8 mouse cellular contexts compared by ENCODE assay signal in the genomic region with DNA sequence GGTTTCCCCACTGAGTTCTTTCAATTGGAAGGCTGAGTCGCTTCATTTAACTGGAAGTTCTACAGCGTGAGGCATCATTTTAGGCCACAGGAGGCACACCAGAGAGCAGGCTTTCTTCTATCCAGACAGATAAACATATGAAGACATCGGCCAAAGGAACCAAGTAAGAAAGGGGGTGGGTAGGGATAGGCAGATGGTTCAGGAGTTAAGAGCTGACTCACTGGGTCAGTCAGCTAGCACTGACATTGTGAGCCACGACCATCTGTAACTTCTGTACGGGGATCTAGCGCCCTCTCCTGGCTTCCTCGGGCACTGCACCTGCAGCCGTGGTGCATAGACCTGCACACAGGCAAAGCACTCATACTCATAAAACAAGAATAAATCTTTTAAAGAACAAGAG. TPM values are rescaled to one million over a fixed set of nuclear protein-coding genes. Genes with fewer than 3 reads are reported as not detected.
DNase-seq lines count a peak whose midpoint lies in the region; ATAC-seq lines count a peak whose summit lies in the region.

No protein-coding gene starts in this region.

- no peak overlapping the region for H3K4me2 ChIP-seq in midbrain, embryonic 16.5 days (ENCODE audit: low read length)
- H3K4me2 ChIP-seq in liver, embryonic 11.5 days = no peak overlapping the region

- no peaks in the 10 kb centered on the region for H3K9me3 ChIP-seq in midbrain, embryonic 10.5 days (replicated peaks)
- H3K9me3 ChIP-seq in midbrain, embryonic 16.5 days (replicated peaks; ENCODE audit: control insufficient read depth, low read length, poor library complexity, severe bottlenecking) = no peaks in the 10 kb centered on the region
- H3K9me3 ChIP-seq in liver, embryonic 11.5 days (ENCODE audit: control insufficient read depth, low read length) = no peaks in the 10 kb centered on the region

- DNase-seq in midbrain, embryonic 10.5 days (ENCODE audit: low spot score) = peak; percentile 51
- peak; percentile 89 for DNase-seq in ZHBTc4 (ENCODE audit: low read depth, low spot score)
- DNase-seq in embryo, embryonic 10 days (ENCODE audit: low spot score) = peak; percentile 67
- no peak for DNase-seq in liver, embryonic 11.5 days (ENCODE audit: low spot score)
- DNase-seq in right cerebral cortex, adult 2 months (ENCODE audit: low spot score in 2 of 2) = peak; percentile 81 to 85
- DNase-seq in urinary bladder, postnatal 25 days (ENCODE audit: low spot score) = no peak

- no peaks in the 10 kb centered on the region for H3K27me3 ChIP-seq in midbrain, embryonic 10.5 days (ENCODE audit: low read depth, poor library complexity, severe bottlenecking)
- H3K27me3 ChIP-seq in midbrain, embryonic 16.5 days (ENCODE audit: control insufficient read depth, insufficient read depth, low read depth, low read length) = no peaks in the 10 kb centered on the region
- H3K27me3 ChIP-seq in liver, embryonic 11.5 days (replicated peaks; ENCODE audit: control insufficient read depth, insufficient read depth, low read length) = no peaks in the 10 kb centered on the region

- H3K9ac ChIP-seq in midbrain, embryonic 16.5 days (ENCODE audit: low read depth, low read length) = no peak overlapping the region
- no peak overlapping the region for H3K9ac ChIP-seq in liver, embryonic 11.5 days (ENCODE audit: low read depth, low read length)

- peaks cover 48% of the 10 kb centered on the region for H3K36me3 ChIP-seq in midbrain, embryonic 10.5 days
- H3K36me3 ChIP-seq in midbrain, embryonic 16.5 days (ENCODE audit: control insufficient read depth, insufficient read depth, low read length) = no peaks in the 10 kb centered on the region
- no peaks in the 10 kb centered on the region for H3K36me3 ChIP-seq in liver, embryonic 11.5 days (ENCODE audit: control insufficient read depth, insufficient read depth, low read length)

- 52% methylated on average over 8 of the region's 8 CpGs for whole genome bisulfite sequencing in midbrain, embryonic 10.5 days
- WGBS in midbrain, embryonic 16.5 days = 45% methylated on average over 8 of the region's 8 CpGs
- 53% methylated on average over 8 of the region's 8 CpGs for WGBS in liver, embryonic 11.5 days

- no peak for ATAC-seq in midbrain, embryonic 16.5 days
- peak; percentile 73 for ATAC-seq in inflammation-experienced regulatory T-cells, adult 6 months
- ATAC-seq in liver, embryonic 11.5 days (replicated peaks; ENCODE audit: low FRiP score) = peak; percentile 63

- H3K27ac ChIP-seq in midbrain, embryonic 10.5 days (replicated peaks) = 0 out of 2 replicates have a peak overlapping the region, but pooled peaks have one; percentile 39
- H3K27ac ChIP-seq in midbrain, embryonic 16.5 days (ENCODE audit: low read length) = no peak overlapping the region
- no peak overlapping the region for H3K27ac ChIP-seq in liver, embryonic 11.5 days (ENCODE audit: low read depth, low read length)

- H3K4me1 ChIP-seq in midbrain, embryonic 10.5 days = no peaks in the 10 kb centered on the region
- no peaks in the 10 kb centered on the region for H3K4me1 ChIP-seq in midbrain, embryonic 16.5 days (ENCODE audit: control insufficient read depth, insufficient read depth, low read length)
- H3K4me1 ChIP-seq in liver, embryonic 11.5 days (replicated peaks; ENCODE audit: control insufficient read depth, insufficient read depth, low read length) = no peaks in the 10 kb centered on the region

- 0 out of 2 replicates have a peak overlapping the region, but pooled peaks have one; percentile 1 for H3K4me3 ChIP-seq in midbrain, embryonic 10.5 days
- H3K4me3 ChIP-seq in midbrain, embryonic 16.5 days (ENCODE audit: low read depth, low read length) = no peak overlapping the region
- H3K4me3 ChIP-seq in liver, embryonic 11.5 days (ENCODE audit: low read depth, low read length) = no peak overlapping the region

RNA-seq across cellular contexts. Expression of gene Klhdc4, which starts 11.9 kb away (rescaled TPM):
- polyA plus RNA-seq in midbrain, embryonic 10.5 days (2016; fragmentation: Nextera tagmentation; extraction: Ambion mirVana) = 62.1 and 64.1 TPM in 2 replicates
- 42.1 and 43.3 TPM in 2 replicates for polyA plus RNA-seq in midbrain, embryonic 16.5 days (2015; fragmentation: Nextera tagmentation; extraction: Ambion mirVana)
- 10 to 100 TPM; 22.0 to 30.4 (median 28.2) TPM for polyA plus RNA-seq in inflammation-experienced regulatory T-cells, adult 6 months (2017; shearing (Covaris generic))
- polyA plus RNA-seq in liver, embryonic 11.5 days (2014; fragmentation: Nextera tagmentation; extraction: Ambion mirVana) = 52.8 and 54.0 TPM in 2 replicates

Comparison
In these comparisons a context has a peak if more than half of its experiments do, and no peak if none do; other contexts are left out.
1. DNase-seq: peak in midbrain, embryonic 10.5 days (single experiment), ZHBTc4 (single experiment), embryo, embryonic 10 days (single experiment) and right cerebral cortex, adult 2 months (2 of 2); none in liver, embryonic 11.5 days (single experiment) and urinary bladder, postnatal 25 days (single experiment).